Mouse (Mus musculus) lung, postnatal 4 days (tissue): ENCODE data around the gene Rnaset2a.
A peak's percentile ranks its signal among the peaks of the same experiment; 100 is the strongest.
"Not testable (repeated sequence)": the region's sequence is repeated elsewhere in the genome, so short reads cannot be mapped to it uniquely, and the experiment has no call there.

ENCODE experiments used
- DNase-seq, 2 experiments: peaks; one replicate each; pipeline ENCODE4 v3.0.0; 2021

Rnaset2a gene

DNA sequence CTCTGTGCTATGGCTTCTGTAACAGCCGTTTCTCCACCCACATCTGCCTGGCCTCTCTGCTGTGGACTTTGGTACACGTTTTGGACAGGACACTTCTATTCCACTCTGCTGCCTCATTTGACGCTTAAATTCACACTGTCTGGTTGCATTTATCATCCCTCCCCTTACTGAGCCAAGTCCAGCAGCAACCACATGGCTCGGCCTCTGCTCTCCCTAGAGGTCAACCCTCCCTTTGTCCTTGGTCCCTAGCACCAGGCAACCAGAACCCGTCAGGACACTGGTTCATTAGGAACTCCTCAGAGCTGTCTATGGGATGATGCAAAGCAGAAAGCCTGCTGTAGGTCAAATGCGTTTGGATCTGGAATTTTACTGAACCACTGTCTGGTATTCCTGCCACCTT, 17.0 kb downstream of the Rnaset2a start:
- DNase-seq, result not testable (repeated sequence)

DNA sequence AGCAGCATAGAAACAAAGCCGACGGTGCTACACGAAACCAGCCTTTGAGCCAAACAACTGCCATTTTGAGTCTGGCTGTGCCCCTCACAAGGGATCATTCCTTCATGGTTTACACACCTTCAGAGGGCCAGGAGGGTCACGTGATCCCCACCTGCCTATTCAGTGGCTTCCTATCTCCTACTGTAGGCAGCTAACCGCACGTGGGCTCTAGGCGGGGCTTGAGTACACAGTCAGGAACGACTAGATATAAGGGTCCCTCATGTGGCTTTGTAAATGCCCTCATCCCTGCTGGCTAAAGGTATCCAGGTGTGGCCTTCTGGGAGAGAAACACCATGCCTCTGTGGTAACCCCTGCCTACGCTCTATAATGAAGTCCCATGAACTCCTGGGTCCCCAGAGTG, 18.3 kb downstream of the Rnaset2a start:
- not testable (repeated sequence) for DNase-seq

DNA sequence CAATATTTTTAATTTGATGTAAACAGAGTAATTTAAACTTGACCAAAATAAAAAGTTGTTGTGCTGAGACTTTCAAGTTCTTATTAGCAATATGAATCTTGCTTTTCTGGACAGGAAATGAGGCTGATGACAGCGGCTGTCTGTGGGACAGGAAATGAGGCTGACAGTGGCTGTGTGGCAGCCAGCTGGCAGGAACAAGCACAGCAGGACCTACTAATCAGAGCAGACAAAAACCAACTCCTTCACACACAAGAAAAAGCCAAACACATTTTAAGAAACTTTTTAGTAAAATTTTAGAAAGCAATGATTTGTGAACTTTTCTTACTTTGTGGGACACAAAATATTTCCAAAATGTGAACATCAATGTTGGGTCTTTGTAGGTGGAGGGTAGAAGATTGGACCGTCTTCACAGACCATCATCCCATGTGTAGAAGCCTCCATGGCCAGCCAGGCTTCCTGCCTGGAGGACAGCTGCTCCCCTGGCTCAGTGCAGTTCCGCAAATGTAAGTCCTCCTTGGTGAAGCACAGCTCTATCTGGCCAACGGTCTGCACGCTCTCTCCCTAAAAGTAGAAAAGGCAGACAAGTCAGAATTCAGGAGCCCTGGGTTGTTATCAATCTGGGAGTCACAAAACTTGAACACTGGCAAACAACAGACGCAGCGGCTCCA, 19.4 kb downstream of the Rnaset2a start:
- DNase-seq, result not testable (repeated sequence)

DNA sequence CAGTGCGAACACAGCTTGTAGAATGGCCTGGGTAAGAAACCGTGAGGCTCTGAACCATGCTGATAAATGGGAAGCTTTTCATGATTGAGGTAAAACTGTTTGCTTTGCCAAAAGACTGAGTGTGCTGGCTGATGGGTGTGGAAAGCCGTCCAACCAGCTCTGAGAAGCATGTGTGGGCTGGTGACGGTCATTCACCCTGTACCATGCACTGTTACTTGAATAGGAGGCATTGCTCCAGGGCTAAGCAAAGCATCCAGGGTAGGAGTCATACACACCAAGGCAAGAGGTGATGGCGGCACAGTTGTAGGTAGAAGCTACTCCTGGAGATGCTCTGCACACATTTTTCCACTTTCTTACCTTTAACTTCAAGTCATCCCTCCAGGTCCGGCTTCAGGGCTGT, 23.3 kb downstream of the Rnaset2a start:
- DNase-seq, result not testable (repeated sequence)

DNA sequence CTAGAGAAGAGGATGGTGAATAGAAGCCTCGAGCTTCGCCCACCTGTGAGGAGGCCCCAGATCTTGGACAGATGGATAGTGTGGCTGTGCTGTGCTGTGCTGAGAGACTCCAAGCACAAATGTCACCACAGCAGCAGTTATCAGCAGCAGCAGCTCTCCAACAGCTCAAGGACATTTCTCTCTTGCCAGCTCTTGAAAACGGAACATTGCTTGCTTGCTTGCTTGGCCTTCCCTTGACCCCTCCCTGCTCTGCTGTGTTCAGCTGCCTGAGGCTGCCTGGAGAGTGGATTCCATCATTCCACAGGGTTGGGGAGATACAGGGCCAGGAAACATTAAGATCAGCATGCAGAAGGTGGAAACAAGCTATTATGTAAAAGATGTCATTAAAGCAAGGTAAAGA, 24.9 kb downstream of the Rnaset2a start:
- not testable (repeated sequence) for DNase-seq

DNA sequence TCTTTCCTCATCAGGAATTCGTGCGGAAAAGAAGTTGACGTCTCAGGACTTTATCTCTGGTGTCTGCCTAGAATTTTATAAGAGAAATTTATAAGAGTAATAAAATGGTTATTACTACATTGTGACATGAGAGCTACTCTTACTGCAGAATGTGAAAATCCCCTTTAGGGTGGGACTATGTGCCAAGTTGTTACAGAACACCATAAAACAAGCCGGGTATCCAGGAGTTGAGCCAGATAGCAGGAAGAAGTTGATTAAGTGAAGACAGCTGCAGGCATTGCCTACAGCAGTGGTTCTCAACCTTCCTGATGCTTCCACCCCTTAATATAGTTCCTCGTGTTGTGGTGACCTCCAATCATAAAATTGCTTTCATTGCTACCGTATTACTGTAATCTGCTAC, 31.0 kb downstream of the Rnaset2a start:
- not testable (repeated sequence) for DNase-seq

DNA sequence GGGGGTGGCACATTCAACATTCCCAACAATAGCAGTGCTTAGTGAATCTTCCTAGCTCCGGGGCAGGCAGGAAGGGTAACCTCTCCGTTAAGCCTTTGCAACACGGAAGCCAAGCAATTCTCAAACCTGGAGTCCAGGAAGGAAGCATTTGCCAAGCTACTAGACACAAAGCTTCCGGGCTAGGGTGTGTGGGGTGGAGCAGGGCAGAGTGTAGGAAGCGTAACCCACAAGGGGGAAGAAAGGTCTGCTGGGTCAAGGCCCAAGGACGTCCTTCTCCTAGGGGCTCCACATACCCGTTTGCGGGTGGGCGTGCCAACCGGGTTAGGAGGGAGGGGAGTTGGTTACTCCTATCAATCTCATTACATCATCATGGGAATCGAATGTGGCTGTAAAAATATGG, 31.5 kb downstream of the Rnaset2a start:
- peak; percentile 43 to 44 for DNase-seq

DNA sequence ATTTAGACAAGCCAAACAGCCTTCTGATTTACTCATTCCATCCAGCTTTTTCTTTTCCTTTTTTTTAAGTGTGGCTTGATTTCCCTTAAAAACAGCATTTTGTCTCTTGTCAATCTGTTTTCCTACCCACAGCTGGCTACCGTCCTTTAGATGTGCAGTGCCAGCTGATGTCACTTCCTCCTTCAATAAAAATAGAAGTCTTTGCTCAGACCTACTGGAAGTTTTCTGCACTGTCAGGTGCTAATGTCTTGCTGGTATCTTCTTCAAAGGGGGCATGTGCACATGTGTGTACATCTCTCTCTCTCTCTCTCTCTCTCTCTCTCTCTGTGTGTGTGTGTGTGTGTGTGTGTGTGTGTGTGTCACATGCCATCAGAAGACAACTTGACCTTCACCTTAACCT, 35.7 kb downstream of the Rnaset2a start:
- DNase-seq, result not testable (repeated sequence)

DNA sequence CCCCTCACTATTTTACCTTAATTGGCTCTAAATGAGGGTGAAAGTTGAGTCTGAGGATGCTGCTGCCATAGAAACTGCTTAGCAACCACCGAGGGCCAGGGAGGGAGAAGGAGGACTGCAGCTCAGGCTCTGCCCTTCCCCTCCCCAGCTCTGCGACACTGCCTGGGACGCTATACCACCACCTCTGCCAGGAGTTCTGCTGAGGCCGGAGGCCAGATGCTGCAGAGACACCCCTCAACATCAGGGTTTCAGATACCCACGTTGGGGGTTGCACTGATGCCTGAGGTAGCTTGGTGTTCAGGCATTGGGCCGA, 46.6 kb downstream of the Rnaset2a start:
- DNase-seq, result not testable (repeated sequence)

DNA sequence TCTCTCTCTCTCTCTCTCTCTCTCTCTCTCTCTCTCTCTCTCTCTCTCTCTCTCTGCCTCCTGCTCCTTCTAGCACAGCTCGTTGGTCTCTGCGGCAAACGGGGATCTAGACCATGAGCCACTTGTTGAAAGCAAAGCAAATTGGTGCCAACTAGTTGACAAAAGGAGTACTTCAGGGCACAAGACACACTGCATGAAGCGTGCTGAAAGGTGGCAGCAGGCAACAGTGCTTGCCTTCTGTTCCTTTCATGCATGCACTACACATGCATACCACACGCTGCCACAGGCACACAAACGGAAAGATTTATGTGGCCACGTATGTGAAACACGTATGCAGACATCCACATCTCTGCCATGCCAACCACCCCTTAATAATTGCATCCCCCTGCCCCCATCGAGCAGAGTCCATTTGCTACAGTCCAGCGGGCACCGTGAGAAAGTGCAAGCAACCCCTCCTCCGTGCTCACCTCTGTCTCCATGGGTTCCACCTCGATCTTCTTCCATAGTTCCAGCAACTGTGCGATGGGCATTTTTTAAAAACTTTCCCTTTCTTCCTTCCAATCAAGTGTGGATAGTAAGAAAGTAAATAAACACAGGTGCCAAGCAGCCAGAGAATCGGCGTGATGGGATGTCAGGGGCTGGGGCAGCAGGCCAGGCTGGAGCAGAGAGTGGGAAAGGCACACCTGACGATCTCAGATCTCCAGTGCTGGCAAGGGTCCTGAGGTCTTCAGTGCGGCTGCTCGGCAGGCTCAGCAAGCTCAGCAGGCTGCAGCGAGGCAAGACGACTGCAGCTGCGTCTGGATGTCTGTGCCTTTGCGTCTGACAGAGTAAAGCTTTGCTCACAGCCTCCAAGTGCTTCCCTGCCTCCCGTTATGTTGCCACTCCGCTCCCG, 47.2 kb downstream of the Rnaset2a start:
- DNase-seq, result not testable (repeated sequence)

DNA sequence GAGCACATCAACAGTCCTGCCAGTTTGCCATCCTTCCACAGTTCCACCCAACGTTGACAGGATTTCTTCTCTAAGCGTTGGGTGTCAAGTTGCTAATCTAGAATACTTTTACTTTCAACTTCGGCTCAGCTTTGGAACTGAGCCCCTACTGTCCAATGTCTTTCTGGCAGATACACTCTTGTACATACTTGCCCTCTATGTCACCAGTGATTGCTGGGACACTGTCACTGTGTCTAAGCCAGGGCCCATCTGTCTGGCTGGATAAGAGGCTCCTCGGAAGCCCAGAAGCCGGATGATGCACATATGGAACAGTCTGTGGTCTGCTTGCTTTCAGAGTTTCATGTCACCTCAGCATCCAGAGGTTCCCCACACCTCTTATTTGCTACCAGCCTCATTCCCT, 51.7 kb downstream of the Rnaset2a start:
- not testable (repeated sequence) for DNase-seq

DNA sequence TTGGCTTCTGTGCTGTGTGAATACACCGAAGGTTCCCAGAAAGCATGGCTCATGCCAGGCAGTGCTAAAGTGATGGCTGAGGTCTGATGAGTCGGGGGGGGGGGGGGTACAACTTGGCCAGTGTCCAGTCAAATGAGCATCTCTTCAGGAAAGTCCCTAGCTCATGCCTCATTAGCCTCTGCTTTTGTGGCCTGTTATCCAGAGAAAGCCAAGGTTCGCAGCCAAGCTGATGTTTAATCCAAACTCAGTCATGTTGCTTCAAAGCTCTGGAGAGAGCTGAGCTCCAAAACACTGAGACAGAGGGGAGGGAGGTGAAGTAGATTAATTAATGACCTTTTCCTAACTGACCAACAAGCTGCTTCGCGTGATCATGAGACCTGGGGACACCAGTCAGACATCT, 52.2 kb downstream of the Rnaset2a start:
- DNase-seq, result not testable (repeated sequence)

DNA sequence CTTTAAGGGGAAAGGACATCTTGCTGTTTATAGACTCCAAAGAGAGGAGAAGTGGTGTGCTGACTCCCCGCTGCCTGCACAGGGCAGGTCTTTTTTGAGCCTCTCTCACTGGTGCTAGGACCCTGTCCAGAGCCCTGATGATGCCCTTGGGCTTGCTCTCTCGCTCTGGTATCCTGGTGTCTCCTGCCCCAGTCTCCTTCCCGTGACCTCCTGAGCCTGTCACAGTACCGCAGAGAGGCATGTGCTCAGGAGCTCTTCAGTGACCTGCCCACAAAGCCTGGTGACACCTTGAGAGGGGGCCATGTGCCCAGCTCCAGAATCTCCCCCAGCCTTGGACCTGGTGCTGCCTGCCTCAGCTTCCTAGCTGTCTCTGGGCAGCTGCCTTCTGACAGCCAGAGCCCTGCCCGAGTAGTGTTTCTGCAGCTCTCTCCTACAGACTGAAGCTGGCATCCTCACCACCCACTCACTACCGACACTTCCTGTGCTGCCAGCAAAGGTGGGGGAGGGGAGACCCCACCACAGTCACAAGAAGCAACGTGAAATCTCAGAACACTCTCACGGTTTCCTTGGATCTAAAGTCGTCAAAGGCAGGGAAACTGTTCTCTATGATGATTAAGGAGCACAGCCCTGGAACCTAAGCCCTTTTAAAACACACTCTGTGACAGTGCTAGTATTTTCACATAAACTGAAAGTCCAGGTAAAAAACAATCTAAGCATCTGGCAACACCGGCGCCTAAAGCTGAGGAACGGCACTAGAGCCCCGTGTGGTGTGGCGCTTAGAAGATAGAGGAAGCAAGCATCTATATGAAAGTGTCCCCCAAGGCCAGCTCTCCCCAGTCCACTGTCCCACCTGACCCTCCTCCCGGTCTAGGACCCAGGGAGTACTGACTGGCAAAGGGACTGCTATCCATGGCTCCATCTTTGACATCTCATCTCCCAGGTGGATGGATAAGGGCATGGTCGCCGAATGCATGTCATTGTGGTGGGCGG, 55.1 kb downstream of the Rnaset2a start:
- not testable (repeated sequence) for DNase-seq

DNA sequence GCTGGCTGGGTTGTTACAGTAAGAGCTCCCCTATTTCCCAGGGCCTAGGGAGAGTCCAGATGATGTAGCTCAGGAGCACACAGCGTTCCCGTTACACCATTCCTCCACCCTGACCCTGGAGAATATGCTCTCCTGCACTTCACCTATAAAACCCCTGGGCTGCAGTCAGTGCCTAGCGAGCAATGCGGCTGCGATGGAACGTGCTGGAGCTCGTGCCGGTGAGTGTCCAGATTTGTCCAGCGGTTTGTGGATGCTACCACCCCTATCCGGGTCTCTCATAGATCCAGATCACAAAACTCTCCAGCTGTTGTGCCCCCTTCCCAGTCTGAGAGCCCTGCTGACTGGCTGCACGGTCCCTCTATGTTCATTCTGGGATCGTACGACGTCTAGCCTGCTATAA, 56.6 kb downstream of the Rnaset2a start:
- DNase-seq, result not testable (repeated sequence)

DNA sequence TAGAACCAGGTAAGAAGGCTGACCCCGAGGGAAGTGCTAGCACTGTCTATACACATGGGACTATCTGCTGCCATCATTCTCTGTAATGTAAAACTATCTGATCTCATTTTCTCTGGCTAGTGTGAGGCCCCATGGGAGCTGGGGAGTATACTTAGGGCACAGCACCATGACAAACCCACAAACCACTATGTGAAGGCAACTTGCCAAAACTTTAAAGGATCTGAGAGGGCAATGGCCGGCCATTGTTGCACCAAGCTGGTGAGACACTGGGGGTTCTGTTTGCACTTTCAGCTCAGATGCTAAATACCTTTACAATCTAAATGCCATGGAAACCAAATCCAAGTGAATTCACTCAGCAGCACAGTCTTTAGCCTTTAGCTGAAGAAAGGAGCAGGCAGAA, 78.0 kb downstream of the Rnaset2a start:
- not testable (repeated sequence) for DNase-seq
